Mouse (Mus musculus) hindbrain, embryonic 14.5 days (tissue): Measurements from ENCODE around the gene R3hdm2. TPM values are rescaled to one million over a fixed set of nuclear protein-coding genes. Genes with fewer than 3 reads are reported as not detected.

Source experiments
- ATAC-seq: fragments of 200-750 bp; cut with Nextera tagmentation; 2 replicates; pipeline ENCODE4 v1.8.0; 2017; ENCODE audit warnings: moderate number of reproducible peaks, mild to moderate bottlenecking, moderate TSS enrichment, moderate library complexity; ENCODE audit not compliant: low FRiP score
- DNase-seq: peaks from one replicate; pipeline ENCODE4 v3.0.0-alpha.2; 2015; ENCODE audit warnings: low spot score
- H3K27ac ChIP-seq: fragments of 300-500 bp; sonication (generic); 2 replicates; pipeline ENCODE4 v1.5.1; 2014; ENCODE audit warnings: mild to moderate bottlenecking, moderate library complexity
- H3K27me3 ChIP-seq: fragments of 300-500 bp; sonication (generic); 2 replicates; pipeline ENCODE4 v1.6.1; 2014; ENCODE audit warnings: mild to moderate bottlenecking, low read length, mixed read lengths; ENCODE audit not compliant: control insufficient read depth, insufficient read depth
- H3K36me3 ChIP-seq: fragments of 300-500 bp; sonication (generic); replicated peaks from 2 replicates; pipeline ENCODE4 v1.6.1; 2014; ENCODE audit not compliant: control insufficient read depth, insufficient read depth
- H3K4me1 ChIP-seq: fragments of 300-500 bp; sonication (generic); replicated peaks from 2 replicates; pipeline ENCODE4 v1.6.1; 2014; ENCODE audit warnings: antibody characterized with exemption, low read length, mixed read lengths; ENCODE audit not compliant: control insufficient read depth, insufficient read depth
- H3K4me2 ChIP-seq: fragments of 300-500 bp; sonication (generic); replicated peaks from 2 replicates; pipeline ENCODE4 v1.6.1; 2014; ENCODE audit warnings: mild to moderate bottlenecking, moderate library complexity
- H3K4me3 ChIP-seq: fragments of 300-500 bp; sonication (generic); replicated peaks from 2 replicates; pipeline ENCODE4 v1.5.1; 2014; ENCODE audit warnings: mild to moderate bottlenecking, low read length
- H3K9ac ChIP-seq: fragments of 300-500 bp; sonication (generic); 2 replicates; pipeline ENCODE4 v1.6.1; 2014
- H3K9me3 ChIP-seq: fragments of 300-500 bp; sonication (generic); 2 replicates; pipeline ENCODE4 v1.6.1; 2016; ENCODE audit warnings: low read length; ENCODE audit not compliant: control insufficient read depth
- WGBS: fragments of 180-500 bp; shearing (Covaris S2); extraction: QIAGEN DNeasy Blood & Tissue Kit; methylation state at CpG from one replicate; pipeline ENCODE4 v1.1.7; 2014; 5-methylcytosine and 5-hydroxymethylcytosine counted together
- polyA plus RNA-seq: library from polyadenylated mRNA; unstranded; fragments of >200 nt; fragmentation: Nextera tagmentation; extraction: Ambion mirVana; gene quantifications from 2 replicates; pipeline ENCODE4 v1.2.1, GENCODE M21; 2014

The R3hdm2 gene
- polyA plus RNA-seq, 1 experiment from 2014 or later: 32.3 TPM

DNA sequence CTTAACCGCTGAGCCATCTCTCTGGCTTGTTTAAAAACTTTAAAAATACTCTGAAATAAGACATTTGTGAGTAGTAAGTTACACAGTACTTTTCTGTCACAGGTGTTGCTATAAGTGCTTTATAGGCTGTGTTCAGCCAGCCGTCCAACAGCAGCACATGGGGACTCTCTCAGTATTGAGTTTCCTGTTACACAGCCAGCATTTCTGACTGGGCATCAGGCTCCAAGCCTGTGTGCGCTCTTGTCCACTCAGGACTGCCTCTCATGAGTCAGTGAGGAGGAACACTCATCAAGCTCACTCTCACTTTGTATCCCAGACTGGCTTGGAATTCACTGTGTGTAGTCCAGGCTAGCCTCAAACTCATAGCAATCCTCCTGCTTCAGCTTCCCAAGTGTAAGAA, 116.0 kb downstream of the R3hdm2 start:
- ATAC-seq: no peak
- H3K9ac ChIP-seq: no peak overlapping the region
- H3K27ac ChIP-seq: no peak overlapping the region
- H3K36me3 ChIP-seq: peaks cover 96% of the 10 kb centered on the region
- 0 out of 2 replicates have a peak, but pooled peaks cover 5% of the 10 kb centered on the region for H3K4me1 ChIP-seq
- H3K4me3 ChIP-seq: no peak overlapping the region
- H3K9me3 ChIP-seq: no peaks in the 10 kb centered on the region
- 95% methylated on average over 3 of the region's 3 CpGs for WGBS
- DNase-seq: no peak
- no peak overlapping the region for H3K4me2 ChIP-seq
- H3K27me3 ChIP-seq: no peaks in the 10 kb centered on the region

DNA sequence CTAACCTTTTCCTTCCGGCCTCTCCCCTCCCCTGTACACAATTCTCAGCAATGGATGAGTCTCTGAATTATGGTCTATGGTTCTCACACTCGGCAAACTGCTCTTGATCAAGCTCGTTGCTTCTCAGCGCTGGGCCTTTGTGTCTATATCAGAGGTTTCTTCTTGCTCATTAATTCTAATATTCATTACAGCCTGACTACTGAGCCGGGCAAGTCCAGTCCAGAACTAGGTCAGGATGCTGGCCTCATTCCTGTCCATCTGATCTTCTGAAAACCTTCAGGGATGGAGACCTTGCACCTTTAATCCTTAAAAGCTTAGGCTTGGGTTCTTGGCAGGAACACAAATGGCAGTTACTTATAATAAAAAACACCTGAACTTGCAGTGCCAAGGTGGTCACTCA, 119.4 kb downstream of the R3hdm2 start:
- no peak overlapping the region for H3K4me2 ChIP-seq
- no peak overlapping the region for H3K9ac ChIP-seq
- no peak overlapping the region for H3K4me3 ChIP-seq
- no peaks in the 10 kb centered on the region for H3K4me1 ChIP-seq
- WGBS: 77% methylated on average over 5 of the region's 5 CpGs
- ATAC-seq (no peak), DNase-seq (no peak)
- peaks cover 69% of the 10 kb centered on the region for H3K36me3 ChIP-seq
- no peak overlapping the region for H3K27ac ChIP-seq
- H3K9me3 ChIP-seq: no peaks in the 10 kb centered on the region
- no peaks in the 10 kb centered on the region for H3K27me3 ChIP-seq

DNA sequence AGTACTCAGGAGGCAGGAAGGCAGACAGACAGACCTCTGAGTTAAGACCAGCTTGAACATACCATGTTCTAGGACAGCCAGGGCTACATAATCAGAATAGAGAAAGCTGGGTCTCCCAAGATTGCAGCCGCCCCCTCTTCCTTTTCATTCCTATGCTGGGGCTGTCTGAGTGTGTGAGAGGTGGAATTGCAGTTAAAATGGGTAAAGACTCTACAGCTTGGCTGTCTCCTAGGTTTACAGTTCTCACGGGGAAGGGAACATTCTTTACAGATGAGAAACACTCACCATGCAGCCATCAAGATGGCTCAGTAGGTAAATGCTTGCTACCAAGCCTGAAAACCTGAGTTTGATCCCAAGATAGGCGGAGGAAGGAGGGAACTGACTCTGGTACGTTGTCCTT, 119.9 kb downstream of the R3hdm2 start:
- 92% methylated on average over 4 of the region's 4 CpGs for WGBS
- H3K36me3 ChIP-seq: peaks cover 64% of the 10 kb centered on the region
- H3K4me3 ChIP-seq: no peak overlapping the region
- H3K4me1 ChIP-seq: no peaks in the 10 kb centered on the region
- H3K27me3 ChIP-seq: no peaks in the 10 kb centered on the region
- H3K9me3 ChIP-seq: no peaks in the 10 kb centered on the region
- H3K4me2 ChIP-seq: no peak overlapping the region
- DNase-seq (no peak), ATAC-seq (no peak)
- H3K9ac ChIP-seq: no peak overlapping the region
- no peak overlapping the region for H3K27ac ChIP-seq

DNA sequence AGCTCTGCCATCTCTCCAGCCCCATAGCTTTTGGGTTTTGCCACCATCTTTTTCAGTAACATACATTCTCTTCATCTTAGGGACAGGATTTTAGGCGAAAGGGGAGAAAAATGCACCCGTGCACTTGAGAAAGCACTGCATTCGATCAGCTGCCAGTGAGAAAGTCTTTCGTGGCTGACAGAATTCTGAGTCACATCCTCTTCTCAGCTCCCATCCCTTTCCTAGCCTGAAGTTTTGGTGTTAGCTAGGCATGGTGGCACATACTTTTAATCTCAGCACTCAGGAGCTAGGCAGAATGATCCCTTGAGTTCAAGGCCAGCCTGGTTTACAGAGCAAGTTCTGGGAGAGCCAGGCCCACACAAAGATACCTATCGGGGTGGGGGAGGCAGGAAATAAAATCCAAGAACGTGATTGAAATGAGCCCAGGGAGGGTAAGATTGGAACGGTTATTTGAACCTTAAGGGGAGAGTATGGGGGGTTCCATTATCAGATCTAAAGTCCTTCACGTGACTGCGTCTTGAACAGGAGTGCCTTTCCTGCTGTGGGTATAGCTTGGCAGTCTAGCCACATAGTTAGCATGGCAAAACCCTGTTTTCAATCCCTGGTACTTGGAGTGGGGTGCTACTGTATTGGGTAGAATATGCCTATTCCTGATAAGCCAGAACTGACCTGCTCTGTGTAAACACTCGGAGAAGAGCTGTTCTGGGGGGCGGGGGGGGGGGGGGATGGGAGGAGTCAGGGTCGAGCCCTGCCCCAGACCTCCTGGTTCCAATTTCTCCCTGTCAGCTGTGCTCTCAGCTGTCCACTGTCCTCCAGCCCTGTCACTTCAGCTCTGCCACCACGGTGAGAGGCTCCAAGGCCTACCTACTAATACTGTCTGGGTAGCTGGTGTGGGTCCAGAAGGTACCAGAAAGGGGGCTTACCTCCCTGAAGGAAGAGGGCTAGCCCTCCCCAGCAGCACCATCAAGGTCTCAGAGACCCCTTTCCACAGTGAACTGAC, 121.1 kb downstream of the R3hdm2 start, which contains the start of gene Stac3:
Stac3 (plus strand) TSS at position 793 of the 1,000 bp plus-strand sequence.
- no peaks in the 10 kb centered on the region for H3K27me3 ChIP-seq
- no peaks in the 10 kb centered on the region for H3K9me3 ChIP-seq
- H3K4me1 ChIP-seq: no peaks in the 10 kb centered on the region
- peaks cover 60% of the 10 kb centered on the region for H3K36me3 ChIP-seq
- H3K9ac ChIP-seq: no peak within 1 kb of the TSS
- ATAC-seq (no peak), DNase-seq (no peak)
- H3K27ac ChIP-seq: no peak within 1 kb of the TSS
- no peak within 1 kb of the TSS for H3K4me3 ChIP-seq
- 81% methylated on average over 13 of the region's 13 CpGs for WGBS
- H3K4me2 ChIP-seq: no peak within 1 kb of the TSS

DNA sequence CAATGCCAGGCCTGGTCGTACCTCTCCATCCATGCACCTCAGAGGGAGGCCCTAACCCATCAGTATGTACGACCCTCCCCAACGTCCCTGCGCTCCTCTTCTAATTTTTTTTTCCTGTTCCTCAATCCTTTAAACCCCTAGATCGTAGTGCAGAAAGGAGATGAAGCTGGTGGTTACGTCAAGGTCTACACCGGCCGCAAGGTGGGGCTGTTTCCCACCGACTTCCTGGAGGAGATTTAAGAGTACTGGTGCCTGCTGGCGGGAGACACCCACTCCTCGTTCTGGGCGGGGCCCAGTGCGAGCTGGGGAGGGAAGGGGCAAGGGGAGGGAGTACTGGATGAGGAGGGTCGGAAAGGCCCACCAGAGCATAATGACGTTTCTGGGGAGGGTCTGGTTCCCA, 128.1 kb downstream of the R3hdm2 start:
- ATAC-seq: no peak
- peaks cover 43% of the 10 kb centered on the region for H3K4me1 ChIP-seq
- peak overlapping the region; percentile 75 for H3K4me2 ChIP-seq
- no peaks in the 10 kb centered on the region for H3K9me3 ChIP-seq
- 0 out of 2 replicates have a peak overlapping the region, but pooled peaks have one; percentile 25 for H3K4me3 ChIP-seq
- DNase-seq: peak; percentile 80
- H3K9ac ChIP-seq: 0 out of 2 replicates have a peak overlapping the region, but pooled peaks have one; percentile 24
- H3K36me3 ChIP-seq: 0 out of 2 replicates have a peak, but pooled peaks cover 9% of the 10 kb centered on the region
- peak overlapping the region; percentile 97 for H3K27ac ChIP-seq
- 3% methylated on average over 15 of the region's 15 CpGs for WGBS
- H3K27me3 ChIP-seq: no peaks in the 10 kb centered on the region; the same call in 1 of the 2 replicates

DNA sequence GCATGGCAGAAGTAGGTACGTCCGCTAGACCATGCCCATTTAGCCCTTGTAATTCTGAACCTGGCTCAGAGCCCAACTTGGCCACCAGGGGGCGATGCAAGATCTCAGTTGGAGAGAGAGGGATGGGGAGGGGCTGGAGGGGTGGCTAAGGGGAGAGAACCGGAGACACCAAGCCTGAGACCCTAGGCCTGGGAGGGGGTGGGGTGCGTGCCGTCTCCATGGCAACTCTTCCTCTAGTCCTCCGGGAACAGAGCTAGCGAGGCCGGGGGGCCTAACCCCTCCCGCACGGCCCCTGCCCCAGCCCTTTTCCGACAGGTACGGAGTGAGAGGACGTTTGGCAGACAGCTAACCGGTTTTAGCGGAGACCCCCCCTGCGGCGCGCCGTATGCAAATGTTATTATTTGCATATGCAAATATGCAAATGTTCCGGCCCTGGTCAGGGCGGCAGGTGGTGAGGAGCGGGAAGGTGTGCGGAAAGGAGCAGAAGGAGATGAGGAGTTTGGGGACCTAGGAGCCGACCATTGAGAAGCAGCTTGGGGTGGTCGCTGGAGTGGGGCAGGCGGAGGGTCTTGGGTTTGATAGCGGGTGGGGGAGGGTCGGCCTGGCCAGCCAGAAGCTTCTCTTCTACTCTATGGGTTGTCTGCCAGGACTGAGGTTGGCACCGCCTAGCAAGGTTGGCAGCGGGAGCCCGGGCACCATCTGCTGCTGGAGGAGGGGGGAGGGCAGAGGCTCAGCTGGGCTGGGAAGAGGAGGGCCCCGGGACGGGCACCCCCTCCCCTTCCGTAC, 129.1 kb downstream of the R3hdm2 start:
- H3K36me3 ChIP-seq: 0 out of 2 replicates have a peak, but pooled peaks cover 7% of the 10 kb centered on the region
- peak overlapping the region; percentile 25 for H3K4me3 ChIP-seq
- under 1% methylated on average over 35 of the region's 35 CpGs for WGBS
- no peaks in the 10 kb centered on the region; the same call in 1 of the 2 replicates for H3K27me3 ChIP-seq
- DNase-seq (peak; percentile 97), ATAC-seq (peak; percentile 66)
- peak overlapping the region; percentile 97 for H3K27ac ChIP-seq
- H3K9ac ChIP-seq: peak overlapping the region; percentile 61
- H3K9me3 ChIP-seq: no peaks in the 10 kb centered on the region
- peaks cover 51% of the 10 kb centered on the region for H3K4me1 ChIP-seq
- H3K4me2 ChIP-seq: peak overlapping the region; percentile 75

DNA sequence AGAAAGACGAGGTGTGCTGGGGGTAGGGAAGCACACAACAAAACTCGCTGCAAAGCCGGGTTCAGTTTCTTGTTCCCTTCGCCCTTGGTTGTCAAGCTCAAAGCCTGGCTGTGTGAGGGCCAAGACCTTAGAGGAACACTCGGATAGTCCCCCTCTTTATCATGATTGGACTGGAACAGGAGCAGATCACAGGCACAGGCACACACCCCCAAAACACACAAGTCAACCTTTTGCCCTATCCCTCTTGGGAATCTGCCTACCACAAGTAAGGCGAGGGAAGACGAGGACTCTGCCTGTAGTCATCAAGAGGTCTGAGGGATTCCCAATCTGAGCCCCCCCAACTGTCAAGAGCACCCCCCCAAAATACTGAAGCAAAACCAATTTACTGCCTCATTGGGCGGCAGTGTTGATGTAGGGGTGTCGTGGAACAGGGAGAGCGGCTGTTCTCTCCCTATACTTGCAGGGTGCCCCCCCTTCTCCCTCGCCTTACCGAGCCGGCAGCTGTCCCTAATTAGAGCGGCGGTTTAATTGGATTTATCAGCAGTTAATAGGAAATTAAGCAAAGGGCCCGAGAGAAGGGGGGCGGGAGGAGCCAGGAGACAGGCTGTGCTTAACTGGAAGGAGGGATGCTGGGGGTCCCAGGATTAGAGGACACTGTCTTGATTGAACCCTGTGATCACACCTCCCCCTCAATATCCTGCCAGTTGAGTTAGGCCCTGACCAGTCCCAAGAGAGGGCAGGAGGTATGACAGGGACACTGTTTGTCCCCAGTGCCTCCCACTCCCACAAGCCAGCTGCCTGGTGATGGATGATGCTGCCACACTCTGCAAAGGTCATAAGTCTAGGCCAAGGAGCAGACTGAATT, 129.9 kb downstream of the R3hdm2 start:
- Histone ChIP-seq H3K4me1 (peaks cover 51% of the 10 kb centered on the region), H3K4me2 (peak overlapping the region; percentile 75), H3K9me3 (no peaks in the 10 kb centered on the region), H3K27ac (peak overlapping the region; percentile 97), H3K9ac (peak overlapping the region; percentile 61), H3K4me3 (peak overlapping the region; percentile 25), H3K36me3 (0 out of 2 replicates have a peak, but pooled peaks cover 7% of the 10 kb centered on the region), H3K27me3 (no peaks in the 10 kb centered on the region; the same call in 1 of the 2 replicates)
- ATAC-seq: peak; percentile 12; the same call in 1 of the 2 replicates
- DNase-seq: peak; percentile 72
- WGBS: 4% methylated on average over 17 of the region's 17 CpGs

DNA sequence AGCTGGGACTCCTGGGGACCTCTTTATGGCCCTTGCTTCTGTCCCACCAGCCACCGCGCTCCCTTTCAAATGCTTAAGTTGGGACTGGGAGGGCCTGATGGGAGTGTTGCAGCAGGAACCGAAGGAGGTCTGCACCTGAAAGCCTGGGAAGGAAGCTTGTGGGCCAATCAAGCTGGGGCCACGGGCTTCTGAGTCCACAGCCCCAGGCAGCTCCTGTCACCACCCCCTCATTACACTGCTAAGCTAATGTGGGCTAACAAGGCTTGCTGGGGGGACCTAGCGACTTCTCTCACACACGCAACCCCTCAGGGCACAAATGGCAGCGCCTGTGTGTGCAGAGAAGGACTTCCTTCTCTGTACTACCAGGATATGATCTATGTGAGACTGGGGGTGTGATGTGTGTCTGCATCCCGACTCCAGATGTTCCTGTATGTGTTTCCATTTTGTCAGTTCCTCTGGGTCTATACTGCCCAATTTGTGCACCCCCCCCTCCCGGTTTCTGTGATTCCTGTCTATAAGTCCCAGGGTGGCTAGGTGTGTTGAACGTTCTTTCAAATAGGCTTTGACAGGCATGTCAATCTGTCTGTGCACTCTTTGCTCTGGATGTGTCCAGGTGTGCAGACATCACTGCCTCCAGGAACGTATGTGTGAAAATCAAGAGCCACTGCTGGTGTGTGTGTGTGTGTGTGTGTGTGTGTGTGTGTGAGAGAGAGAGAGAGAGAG, 130.9 kb downstream of the R3hdm2 start:
- Histone ChIP-seq H3K4me3 (peak overlapping the region; percentile 30), H3K4me2 (peak overlapping the region; percentile 75), H3K4me1 (peaks cover 58% of the 10 kb centered on the region), H3K27ac (peak overlapping the region; percentile 97), H3K9me3 (no peaks in the 10 kb centered on the region), H3K36me3 (no peaks in the 10 kb centered on the region), H3K27me3 (no peaks in the 10 kb centered on the region; the same call in 1 of the 2 replicates), H3K9ac (peak overlapping the region; percentile 61)
- DNase-seq: no peak
- WGBS: 6% methylated on average over 11 of the region's 11 CpGs
- no peak for ATAC-seq
